Mouse (Mus musculus) layer of hippocampus, postnatal 36 days (tissue): ENCODE measurements around the gene Fem1a. TPM values are rescaled to one million over a fixed set of nuclear protein-coding genes. Genes with fewer than 3 reads are reported as not detected.

ENCODE experiments used
- DNase-seq, 2 experiments: peaks; one replicate each; pipeline ENCODE4 v3.0.0; 2022
- microRNA-seq, 2 experiments: library from miRNA; unstranded; fragments of <30 nt; microRNA quantifications; one replicate each; pipeline ENCODE4 v1.2.0; 2021
- total RNA-seq, 2 experiments: library from RNA; stranded (reverse); gene quantifications; 2 replicates each; pipeline ENCODE4 v1.2.3; 2021

The Fem1a gene
- total RNA-seq, 2 experiments from 2014 or later: 34.3 to 35.7 TPM

DNA sequence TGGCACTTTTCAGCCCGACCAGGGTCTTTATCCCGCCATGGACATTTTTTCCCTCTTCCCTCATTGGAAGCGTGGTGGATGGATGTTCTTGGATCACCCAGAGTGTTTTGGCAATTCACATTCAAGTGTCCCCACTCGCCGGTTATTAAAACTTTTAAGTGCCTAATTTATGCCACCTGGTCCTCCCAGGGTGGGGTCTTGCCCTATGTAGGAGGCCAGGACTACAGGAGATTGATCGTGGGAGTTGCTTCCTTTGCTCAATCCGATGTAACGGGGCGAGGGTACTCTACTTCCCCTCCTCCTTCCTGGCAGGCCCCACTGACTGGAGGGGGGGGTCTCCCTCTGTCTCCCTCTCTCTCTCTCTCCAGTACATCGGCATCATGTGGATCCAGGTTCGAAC, 48.1 kb downstream of the Fem1a start:
- DNase-seq: no peak

- DNase-seq: no peak
These were observed 48.5 kb downstream of the Fem1a start for GRCm38 (mm10) chr17:56305156-56305555.

DNA sequence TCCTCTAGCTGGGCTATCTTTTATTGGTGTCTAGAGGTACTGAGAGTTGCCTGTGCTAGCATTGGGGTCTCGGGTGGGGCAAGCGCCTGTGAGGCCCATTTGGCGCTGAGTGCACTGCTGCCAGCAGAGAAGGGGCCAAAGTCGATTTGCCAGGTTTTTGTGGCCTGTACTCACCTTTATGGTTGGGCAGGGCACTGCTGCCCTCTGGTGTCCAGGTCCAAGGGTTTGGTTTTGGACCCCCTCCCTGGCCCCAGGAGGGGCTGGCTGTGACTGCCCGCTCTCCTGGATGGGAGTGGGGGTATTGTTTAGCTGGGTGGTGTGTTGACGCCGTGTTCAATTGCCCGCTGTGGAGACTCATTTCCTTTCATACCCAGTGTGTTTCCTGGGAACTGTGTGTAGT, 49.2 kb downstream of the Fem1a start:
- DNase-seq: no peak

DNA sequence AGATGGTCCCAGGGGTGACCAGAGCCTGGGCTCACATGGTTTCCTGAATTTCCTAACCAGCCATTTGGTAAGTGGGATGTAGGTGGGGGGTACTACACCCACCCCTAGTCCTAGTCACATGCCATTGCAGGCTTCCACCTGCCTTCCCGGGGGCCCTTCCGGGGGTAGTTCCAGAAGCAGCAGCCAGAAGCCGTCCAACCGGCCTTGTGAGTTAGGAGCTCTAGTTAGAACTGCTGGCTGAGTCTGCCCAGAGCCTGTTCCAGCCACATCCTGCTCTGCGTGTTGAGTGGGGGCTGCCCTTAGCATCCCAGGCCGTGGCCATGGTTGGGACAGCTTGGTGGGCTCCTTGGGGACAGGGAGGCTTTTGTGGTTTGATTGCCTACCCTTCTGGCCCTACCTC, 51.5 kb downstream of the Fem1a start:
- DNase-seq: no peak

DNA sequence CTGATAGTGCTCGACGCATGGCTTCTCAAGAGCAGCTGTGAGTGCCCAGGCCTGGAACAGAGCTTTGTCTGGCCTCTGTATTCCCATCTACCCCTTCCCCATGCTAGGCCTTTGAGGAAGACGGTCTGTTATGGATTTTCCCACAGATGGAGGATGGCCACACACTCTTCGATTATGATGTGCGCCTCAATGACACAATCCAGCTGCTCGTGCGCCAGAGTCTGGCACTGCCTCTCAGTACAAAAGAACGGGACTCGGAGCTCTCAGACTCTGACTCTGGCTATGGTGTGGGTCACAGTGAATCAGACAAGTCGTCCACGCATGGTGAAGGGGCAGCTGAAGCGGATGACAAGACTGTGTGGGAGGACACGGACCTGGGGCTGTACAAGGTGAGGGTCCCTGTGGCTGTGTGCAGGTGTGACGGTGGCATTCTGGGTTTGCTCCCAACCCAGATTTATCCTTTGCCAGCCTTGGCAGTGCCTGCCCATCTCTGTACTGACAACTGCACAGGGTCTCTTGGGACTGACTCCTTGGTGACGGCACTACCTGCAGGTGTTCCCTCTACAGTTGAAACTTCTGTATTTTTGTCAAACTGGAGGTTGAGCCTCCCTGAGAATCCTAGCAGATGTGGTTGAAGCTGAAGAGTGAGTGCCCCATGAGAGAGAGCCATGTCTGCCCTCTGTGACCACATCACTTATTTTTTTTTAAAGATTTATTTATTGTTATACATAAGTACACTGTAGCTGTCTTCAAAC, 52.8 kb downstream of the Fem1a start:
- DNase-seq: no peak

Small RNA genes lying within 50 kb of the gene (microRNA-seq; reads per million reads assigned to microRNA genes)
- 2,672 to 3,594 reads per million in 2 experiments for gene Mir7b

Other genes starting within 250 kb of the Fem1a start
- gene Sh3gl1, start 220.2 kb upstream of the Fem1a start, total RNA-seq: 10 to 100 TPM; 61.5 to 69.6 TPM
- gene Chaf1a, start 216.4 kb upstream of the Fem1a start, total RNA-seq: 1 to 10 TPM; 2.5 to 3.6 TPM
- gene Ubxn6, start 181.8 kb upstream of the Fem1a start, total RNA-seq: 10 to 100 TPM; 84.6 to 87.3 TPM
- 100 to 1,000 TPM; 115 to 121 TPM for gene Hdgfl2, start 177.2 kb upstream of the Fem1a start, total RNA-seq
- gene Plin4, start 147.0 kb upstream of the Fem1a start, total RNA-seq: 1 to 10 TPM; 1.4 to 6.8 TPM
- under 1 TPM; 0.40 to 0.63 TPM for gene Plin5, start 139.2 kb upstream of the Fem1a start, total RNA-seq
- 1 to 10 TPM in 1 of 2 experiments, under 1 TPM in 1; 0.40 to 1.7 TPM for gene Lrg1, start 134.8 kb upstream of the Fem1a start, total RNA-seq
- gene Sema6b, start 116.5 kb upstream of the Fem1a start, total RNA-seq: 100 to 1,000 TPM; 129 to 138 TPM
- 1 to 10 TPM; 5.3 to 7.3 TPM for gene Tnfaip8l1, start 94.3 kb upstream of the Fem1a start, total RNA-seq
- 10 to 100 TPM; 40.9 to 44.0 TPM for gene Mydgf, start 72.9 kb upstream of the Fem1a start, total RNA-seq
- 10 to 100 TPM; 68.2 to 70.9 TPM for gene Dpp9, start 37.9 kb upstream of the Fem1a start, total RNA-seq
- 1 to 10 TPM; 6.1 to 6.7 TPM for gene Ticam1, start 20.0 kb downstream of the Fem1a start, total RNA-seq
- gene Plin3, start 36.1 kb downstream of the Fem1a start, total RNA-seq: 10 to 100 TPM; 10.9 to 15.0 TPM
- gene Arrdc5, start 43.5 kb downstream of the Fem1a start, total RNA-seq: not detected
- gene Uhrf1, start 46.5 kb downstream of the Fem1a start, total RNA-seq: 1 to 10 TPM; 1.2 to 1.3 TPM
- gene Kdm4b, start 69.3 kb downstream of the Fem1a start, total RNA-seq: 10 to 100 TPM; 84.3 to 96.2 TPM
- gene Ptprs, start 219.7 kb downstream of the Fem1a start, total RNA-seq: 100 to 1,000 TPM; 657 to 686 TPM